Mouse (Mus musculus) liver, embryonic 15.5 days (tissue): ENCODE results near the gene Igfals. TPM values are rescaled to one million over a fixed set of nuclear protein-coding genes. Genes with fewer than 3 reads are reported as not detected.

Source experiments
- ATAC-seq: fragments of 200-750 bp; cut with Nextera tagmentation; 2 replicates; pipeline ENCODE4 v1.8.0; 2017; ENCODE audit warnings: moderate number of reproducible peaks, mild to moderate bottlenecking, moderate library complexity; ENCODE audit not compliant: insufficient read depth
- H3K27ac ChIP-seq: fragments of 300-500 bp; sonication (generic); replicated peaks from 2 replicates; pipeline ENCODE4 v1.5.1; 2015; ENCODE audit warnings: mild to moderate bottlenecking, inconsistent platforms
- H3K27me3 ChIP-seq: fragments of 300-500 bp; sonication (generic); 2 replicates; pipeline ENCODE4 v1.6.1; 2015; ENCODE audit warnings: mild to moderate bottlenecking, inconsistent platforms
- H3K36me3 ChIP-seq: fragments of 300-500 bp; sonication (generic); replicated peaks from 2 replicates; pipeline ENCODE4 v1.6.1; 2015; ENCODE audit warnings: moderate library complexity, mild to moderate bottlenecking, inconsistent platforms
- H3K4me1 ChIP-seq: fragments of 300-500 bp; sonication (generic); replicated peaks from 2 replicates; pipeline ENCODE4 v1.6.1; 2015; ENCODE audit warnings: inconsistent platforms
- H3K4me2 ChIP-seq: fragments of 300-500 bp; sonication (generic); 2 replicates; pipeline ENCODE4 v1.6.1; 2015; ENCODE audit warnings: moderate library complexity, mild to moderate bottlenecking, inconsistent platforms
- H3K4me3 ChIP-seq: fragments of 300-500 bp; sonication (generic); replicated peaks from 2 replicates; pipeline ENCODE4 v1.5.1; 2015; ENCODE audit warnings: mild to moderate bottlenecking, inconsistent platforms
- H3K9ac ChIP-seq: fragments of 300-500 bp; sonication (generic); 2 replicates; pipeline ENCODE4 v1.6.1; 2015; ENCODE audit warnings: moderate library complexity, mild to moderate bottlenecking, inconsistent platforms
- H3K9me3 ChIP-seq: fragments of 300-500 bp; sonication (generic); replicated peaks from 2 replicates; pipeline ENCODE4 v1.6.1; 2016; ENCODE audit warnings: inconsistent platforms
- WGBS: fragments of 180-500 bp; shearing (Covaris S2); methylation state at CpG from one replicate; pipeline ENCODE4 v1.1.7; 2015; ENCODE audit warnings: mixed read lengths; ENCODE audit not compliant: insufficient replicate concordance; 5-methylcytosine and 5-hydroxymethylcytosine counted together
- polyA plus RNA-seq: library from polyadenylated mRNA; unstranded; fragments of >200 nt; fragmentation: Nextera tagmentation; extraction: Ambion mirVana; gene quantifications from 2 replicates; pipeline ENCODE4 v1.2.1, GENCODE M21; 2015

Igfals gene
- polyA plus RNA-seq, 1 experiment from 2014 or later: 9.6 TPM

- Histone ChIP-seq H3K4me2 (peak overlapping the region; percentile 87), H3K4me1 (peaks cover 69% of the 10 kb centered on the region), H3K4me3 (peak overlapping the region; percentile 95), H3K27ac (peak overlapping the region; percentile 89), H3K36me3 (peaks cover 75% of the 10 kb centered on the region), H3K9me3 (no peaks in the 10 kb centered on the region), H3K27me3 (no peaks in the 10 kb centered on the region), H3K9ac (peak overlapping the region; percentile 92)
- WGBS: 8% methylated on average over 31 of the region's 31 CpGs
- peak; percentile 4 for ATAC-seq
These were observed 28.5 kb downstream of the Igfals start for GRCm38 (mm10) chr17:24894061-24894994.

GRCm38 (mm10) chr17:24894995-24895547 lies 29.3 kb downstream of the Igfals start, which contains the start of the genes Eme2 and Mrps34:
Gene Eme2, minus strand, starts transcription at chr17:24895087.
Gene Mrps34, plus strand, starts transcription at chr17:24895116.
- peaks cover 75% of the 10 kb centered on the region for H3K36me3 ChIP-seq
- H3K9me3 ChIP-seq: no peaks in the 10 kb centered on the region
- no peaks in the 10 kb centered on the region for H3K27me3 ChIP-seq
- peak within 1 kb of the TSS; percentile 92 for H3K9ac ChIP-seq
- H3K4me3 ChIP-seq: peak within 1 kb of the TSS; percentile 95
- peak within 1 kb of the TSS; percentile 89 for H3K27ac ChIP-seq
- H3K4me1 ChIP-seq: peaks cover 61% of the 10 kb centered on the region
- under 1% methylated on average over 62 of the region's 62 CpGs for WGBS
- peak within 1 kb of the TSS; percentile 87 for H3K4me2 ChIP-seq
- ATAC-seq: peak; percentile 44

- peaks cover 75% of the 10 kb centered on the region for H3K36me3 ChIP-seq
These were observed 29.9 kb downstream of the Igfals start for GRCm38 (mm10) chr17:24895571-24896240.

GRCm38 (mm10) chr17:24896241-24896992 lies 30.6 kb downstream of the Igfals start, which contains the start of gene Nme3:
Gene Nme3, plus strand, starts transcription at chr17:24896500.
- peak within 1 kb of the TSS; percentile 92 for H3K9ac ChIP-seq
- H3K27me3 ChIP-seq: no peaks in the 10 kb centered on the region
- peak; percentile 73 for ATAC-seq
- H3K27ac ChIP-seq: peak within 1 kb of the TSS; percentile 89
- H3K4me3 ChIP-seq: peak within 1 kb of the TSS; percentile 95
- peak within 1 kb of the TSS; percentile 87 for H3K4me2 ChIP-seq
- H3K4me1 ChIP-seq: peaks cover 63% of the 10 kb centered on the region
- no peaks in the 10 kb centered on the region for H3K9me3 ChIP-seq
- peaks cover 75% of the 10 kb centered on the region for H3K36me3 ChIP-seq
- 1% methylated on average over 50 of the region's 50 CpGs for WGBS

More at GRCm38 (mm10) chr17:24895571-24896240, 29.9 kb downstream of the Igfals start:
- H3K27ac ChIP-seq: peak overlapping the region; percentile 89
- H3K9ac ChIP-seq: peak overlapping the region; percentile 92
- WGBS: 5% methylated on average over 23 of the region's 23 CpGs
- peaks cover 63% of the 10 kb centered on the region for H3K4me1 ChIP-seq
- peak overlapping the region; percentile 95 for H3K4me3 ChIP-seq
- peak overlapping the region; percentile 87 for H3K4me2 ChIP-seq
- no peaks in the 10 kb centered on the region for H3K27me3 ChIP-seq
- no peaks in the 10 kb centered on the region for H3K9me3 ChIP-seq
- ATAC-seq: no peak

GRCm38 (mm10) chr17:24896993-24897269 lies 31.1 kb downstream of the Igfals start:
- H3K9ac ChIP-seq: peak overlapping the region; percentile 92
- H3K4me3 ChIP-seq: peak overlapping the region; percentile 95
- H3K36me3 ChIP-seq: peaks cover 75% of the 10 kb centered on the region
- WGBS: 47% methylated on average over 11 of the region's 11 CpGs
- no peak for ATAC-seq
- peaks cover 68% of the 10 kb centered on the region for H3K4me1 ChIP-seq
- peak overlapping the region; percentile 89 for H3K27ac ChIP-seq
- H3K4me2 ChIP-seq: peak overlapping the region; percentile 87
- H3K9me3 ChIP-seq: no peaks in the 10 kb centered on the region
- H3K27me3 ChIP-seq: no peaks in the 10 kb centered on the region

- Histone ChIP-seq H3K27me3 (no peaks in the 10 kb centered on the region), H3K27ac (peak overlapping the region; percentile 89), H3K4me1 (peaks cover 75% of the 10 kb centered on the region), H3K9me3 (no peaks in the 10 kb centered on the region), H3K4me2 (peak overlapping the region; percentile 87), H3K9ac (peak overlapping the region; percentile 92; the same call in 1 of the 2 replicates), H3K36me3 (peaks cover 75% of the 10 kb centered on the region), H3K4me3 (peak overlapping the region; percentile 95)
- WGBS: 80% methylated on average over 4 of the region's 4 CpGs
- no peak for ATAC-seq
These were observed 31.8 kb downstream of the Igfals start for GRCm38 (mm10) chr17:24897600-24897999.

GRCm38 (mm10) chr17:24898041-24898854 lies 32.5 kb downstream of the Igfals start:
- Histone ChIP-seq H3K4me1 (peaks cover 76% of the 10 kb centered on the region), H3K27ac (peak overlapping the region; percentile 89), H3K4me2 (peak overlapping the region; percentile 87), H3K36me3 (peaks cover 75% of the 10 kb centered on the region), H3K9me3 (no peaks in the 10 kb centered on the region), H3K4me3 (peak overlapping the region; percentile 95), H3K9ac (0 out of 2 replicates have a peak overlapping the region, but pooled peaks have one; percentile 9), H3K27me3 (no peaks in the 10 kb centered on the region)
- WGBS: 75% methylated on average over 4 of the region's 4 CpGs
- no peak for ATAC-seq

GRCm38 (mm10) chr17:24899153-24899552 lies 33.4 kb downstream of the Igfals start:
- H3K4me3 ChIP-seq: no peak overlapping the region
- peaks cover 77% of the 10 kb centered on the region for H3K36me3 ChIP-seq
- H3K4me1 ChIP-seq: peaks cover 76% of the 10 kb centered on the region
- no peak overlapping the region for H3K4me2 ChIP-seq
- H3K9me3 ChIP-seq: no peaks in the 10 kb centered on the region
- no peak for ATAC-seq
- H3K9ac ChIP-seq: no peak overlapping the region
- WGBS: 80% methylated on average over 5 of the region's 5 CpGs
- peak overlapping the region; percentile 38; the same call in 1 of the 2 replicates for H3K27ac ChIP-seq
- H3K27me3 ChIP-seq: no peaks in the 10 kb centered on the region

- Histone ChIP-seq H3K4me2 (no peak overlapping the region), H3K4me1 (peaks cover 77% of the 10 kb centered on the region), H3K27me3 (no peaks in the 10 kb centered on the region), H3K9me3 (no peaks in the 10 kb centered on the region), H3K27ac (no peak overlapping the region), H3K36me3 (peaks cover 86% of the 10 kb centered on the region), H3K4me3 (no peak overlapping the region), H3K9ac (no peak overlapping the region)
- ATAC-seq: no peak
- WGBS: 89% methylated on average over 6 of the region's 6 CpGs
These were observed 34.2 kb downstream of the Igfals start for GRCm38 (mm10) chr17:24900014-24900413.

- Histone ChIP-seq H3K4me1 (peaks cover 61% of the 10 kb centered on the region), H3K9ac (peak overlapping the region; percentile 40), H3K36me3 (peaks cover 100% of the 10 kb centered on the region), H3K4me2 (peak overlapping the region; percentile 69), H3K27me3 (no peaks in the 10 kb centered on the region), H3K27ac (peak overlapping the region; percentile 98), H3K4me3 (peak overlapping the region; percentile 21; the same call in 1 of the 2 replicates), H3K9me3 (no peaks in the 10 kb centered on the region)
- ATAC-seq: no peak
- WGBS: 82% methylated on average over 5 of the region's 5 CpGs
These were observed 36.3 kb downstream of the Igfals start for GRCm38 (mm10) chr17:24902124-24902523.
